Mouse (Mus musculus) hematopoietic stem cell, adult 5-6 weeks (primary cell): ENCODE measurements at regions not wholly inside any gene's neighbourhood (a gene's known extent, or its start where the extent isn't known, plus 50 kb on each side); places are given as distances from the start of the nearest gene placed in this dataset.
"Not testable (repeated sequence)": the region's sequence is repeated elsewhere in the genome, so short reads cannot be mapped to it uniquely, and the experiment has no call there.

Experiments used
- ATAC-seq, 2 experiments: fragments of 125-278 bp in 1 of 2; replicated peaks in 1 of 2; 2 replicates each; pipeline ENCODE4 v1.8.0; 2016 to 2017; ENCODE audit warnings: inconsistent platforms in 2 of 2, mild to moderate bottlenecking in 2 of 2, moderate number of reproducible peaks in 2 of 2, low read depth in 1 of 2, moderate TSS enrichment in 1 of 2; ENCODE audit not compliant: low FRiP score in 2 of 2, poor library complexity in 2 of 2, severe bottlenecking in 2 of 2, insufficient read depth in 1 of 2, low TSS enrichment in 1 of 2

DNA sequence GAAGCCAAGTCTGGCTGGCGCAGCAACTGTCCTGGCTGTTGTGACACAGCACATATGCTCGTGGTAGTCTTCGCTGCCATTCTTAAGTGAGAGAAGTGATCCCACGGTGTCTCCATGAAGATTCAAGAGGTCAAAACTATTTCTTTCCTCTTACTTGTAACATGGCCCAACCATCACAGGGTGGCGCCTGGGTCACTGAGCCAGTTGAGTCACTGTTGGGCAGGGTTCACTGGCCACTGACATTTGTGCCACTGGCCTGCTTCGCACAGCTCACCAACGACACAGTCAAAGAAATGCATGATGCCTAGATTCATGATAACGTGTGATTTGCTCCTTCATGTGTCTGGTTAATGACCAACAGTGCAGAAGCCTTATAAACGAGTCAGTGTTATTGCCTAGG, 179.9 kb downstream of the Cdca7 start:
- ATAC-seq, result no peak

GRCm38 (mm10) chr2:72657101-72657920, 181.4 kb downstream of the Cdca7 start:
- ATAC-seq, result no peak

GRCm38 (mm10) chr2:72662396-72662795, 186.4 kb downstream of the Cdca7 start:
- ATAC-seq, result no peak

GRCm38 (mm10) chr2:72662979-72663780, 187.2 kb downstream of the Cdca7 start:
- ATAC-seq, result no peak

- ATAC-seq, result not testable (repeated sequence)
These were observed 191.4 kb downstream of the Cdca7 start for GRCm38 (mm10) chr2:72667396-72667795.

DNA sequence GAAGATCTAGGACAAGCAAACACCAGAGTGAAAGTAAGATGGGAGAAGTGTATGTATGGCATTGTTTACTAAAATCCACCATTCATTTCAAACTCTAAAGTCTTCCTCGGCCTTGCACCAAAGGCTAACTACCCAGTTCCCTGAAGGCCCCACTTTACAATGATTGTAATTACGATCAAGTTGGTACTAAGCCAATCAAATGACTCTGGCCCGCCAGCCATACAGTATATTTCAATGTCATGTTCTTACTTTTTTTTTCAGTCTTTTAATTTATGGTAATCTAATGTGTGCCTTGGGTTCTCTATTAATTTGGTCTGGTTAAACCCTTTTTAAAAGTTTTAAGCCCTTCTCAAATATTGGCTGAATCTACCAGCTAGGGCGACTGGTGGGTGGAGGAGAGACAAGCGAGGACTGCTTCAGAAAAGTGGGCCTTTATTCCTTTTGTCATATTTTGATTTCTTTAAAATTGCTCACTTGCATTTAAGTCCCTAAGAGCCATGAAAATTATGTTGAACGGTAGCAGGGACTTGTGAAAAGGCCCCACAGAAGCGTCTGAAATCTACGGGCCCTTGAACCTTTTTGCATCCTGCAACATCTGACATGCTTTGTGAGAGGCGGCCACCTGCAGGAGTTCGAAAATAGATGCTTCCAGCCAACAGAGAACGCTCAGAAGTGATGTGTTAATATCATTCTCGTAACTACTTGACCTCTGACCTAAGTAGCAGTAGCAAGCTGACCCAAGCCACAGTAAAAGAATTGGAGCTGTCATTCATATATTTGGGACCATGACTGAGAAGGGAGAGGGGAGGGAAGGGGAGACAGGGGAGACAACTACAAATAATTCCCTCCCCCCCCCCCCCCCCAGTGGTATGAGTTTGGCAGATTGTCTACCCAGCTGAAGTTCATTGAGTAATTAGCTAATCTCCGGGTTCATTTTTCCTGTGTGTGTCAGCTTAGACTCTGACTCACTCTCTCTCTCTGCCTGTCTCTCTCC, 197.2 kb downstream of the Cdca7 start:
- ATAC-seq, result no peak

GRCm38 (mm10) chr2:72674229-72674628, 198.3 kb downstream of the Cdca7 start:
- ATAC-seq, result no peak

DNA sequence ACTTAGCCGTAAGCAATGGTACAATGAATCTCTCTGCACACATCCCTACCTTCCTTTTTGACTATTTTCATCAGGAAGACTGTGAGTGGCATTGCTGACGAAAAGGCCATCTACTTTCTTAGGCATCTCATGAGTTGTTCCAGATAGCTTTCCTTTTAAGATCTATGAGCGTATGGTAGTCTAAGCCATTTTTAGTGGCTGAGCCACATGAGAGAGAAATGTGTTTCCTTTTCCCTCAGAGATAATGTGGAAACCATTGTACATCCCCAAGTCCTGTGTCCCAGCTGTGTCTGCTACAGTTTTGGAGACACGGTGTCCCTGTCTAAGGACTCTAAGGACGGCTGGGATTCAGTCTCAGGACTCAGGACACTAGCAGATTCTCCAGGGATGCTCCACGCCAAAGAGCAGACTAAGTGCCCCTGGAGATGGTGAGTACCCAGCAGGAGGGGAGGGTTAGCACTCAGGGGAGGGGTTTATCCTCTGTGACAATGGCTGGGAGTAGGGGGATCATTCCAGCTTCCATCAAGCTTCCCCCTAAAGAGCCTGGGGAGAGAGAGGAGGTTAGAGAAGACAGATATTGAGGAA, 199.0 kb downstream of the Cdca7 start:
- no peak for ATAC-seq

DNA sequence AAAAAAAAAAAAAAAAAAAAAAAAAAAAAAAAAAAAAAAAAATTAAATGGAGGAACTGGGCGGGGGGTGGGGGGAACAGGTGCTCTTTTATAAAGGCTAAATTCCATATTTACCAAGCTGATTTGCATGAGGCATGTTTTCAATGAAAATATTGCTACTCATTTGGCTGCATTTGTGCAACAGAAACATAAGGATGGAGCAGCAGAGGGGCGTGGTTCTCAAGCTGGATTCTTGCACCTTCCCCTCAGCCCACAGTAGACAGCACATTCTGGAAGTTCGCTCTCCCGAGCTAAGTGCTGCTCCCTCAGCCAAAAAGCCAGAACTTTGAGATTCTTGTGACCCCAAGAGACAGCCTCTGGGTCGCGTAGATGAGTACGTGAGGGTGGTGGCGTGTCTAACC, 201.8 kb downstream of the Cdca7 start:
- ATAC-seq, result no peak

GRCm38 (mm10) chr2:72688031-72688430, 212.1 kb downstream of the Cdca7 start:
- no peak for ATAC-seq

DNA sequence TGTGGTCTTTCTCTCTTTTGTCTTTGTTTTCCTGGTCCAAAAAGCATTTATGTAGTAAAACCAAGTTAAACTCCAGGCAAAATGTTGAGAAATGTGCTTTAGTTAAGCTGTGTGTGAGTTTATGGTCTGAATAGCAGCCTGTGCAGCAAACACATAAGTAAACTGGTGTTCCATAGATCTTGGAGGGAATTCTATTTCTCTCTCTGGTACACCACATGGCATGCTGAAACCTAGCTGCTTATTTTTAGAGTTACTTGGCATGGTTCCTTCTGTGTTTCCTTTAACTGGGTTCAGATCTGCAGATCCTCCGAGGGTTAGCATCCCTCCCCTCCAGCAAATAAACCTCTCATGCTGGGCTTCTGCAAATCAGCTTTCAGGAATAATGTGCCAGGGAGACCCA, 225.1 kb downstream of the Cdca7 start:
- no peak for ATAC-seq

DNA sequence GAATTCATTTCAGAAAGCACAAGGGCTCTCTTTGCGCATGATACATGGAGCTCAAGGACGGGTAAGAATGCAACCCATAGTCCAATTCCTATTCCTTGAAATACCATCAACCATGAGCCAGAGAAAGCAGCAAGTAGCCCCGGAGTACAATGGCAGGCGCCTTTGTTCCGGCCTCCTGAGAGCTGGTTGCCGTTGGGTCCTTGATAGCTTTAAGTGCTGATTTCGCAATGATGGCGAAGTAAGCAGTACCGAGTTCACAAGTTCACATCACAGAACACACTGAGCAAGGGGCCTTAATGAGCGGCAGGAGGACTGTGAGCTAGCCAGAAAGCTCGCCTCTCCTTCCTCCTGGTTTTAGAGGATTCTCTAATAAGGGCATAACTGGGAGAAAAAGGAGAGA, 227.3 kb downstream of the Cdca7 start:
- ATAC-seq, result no peak

DNA sequence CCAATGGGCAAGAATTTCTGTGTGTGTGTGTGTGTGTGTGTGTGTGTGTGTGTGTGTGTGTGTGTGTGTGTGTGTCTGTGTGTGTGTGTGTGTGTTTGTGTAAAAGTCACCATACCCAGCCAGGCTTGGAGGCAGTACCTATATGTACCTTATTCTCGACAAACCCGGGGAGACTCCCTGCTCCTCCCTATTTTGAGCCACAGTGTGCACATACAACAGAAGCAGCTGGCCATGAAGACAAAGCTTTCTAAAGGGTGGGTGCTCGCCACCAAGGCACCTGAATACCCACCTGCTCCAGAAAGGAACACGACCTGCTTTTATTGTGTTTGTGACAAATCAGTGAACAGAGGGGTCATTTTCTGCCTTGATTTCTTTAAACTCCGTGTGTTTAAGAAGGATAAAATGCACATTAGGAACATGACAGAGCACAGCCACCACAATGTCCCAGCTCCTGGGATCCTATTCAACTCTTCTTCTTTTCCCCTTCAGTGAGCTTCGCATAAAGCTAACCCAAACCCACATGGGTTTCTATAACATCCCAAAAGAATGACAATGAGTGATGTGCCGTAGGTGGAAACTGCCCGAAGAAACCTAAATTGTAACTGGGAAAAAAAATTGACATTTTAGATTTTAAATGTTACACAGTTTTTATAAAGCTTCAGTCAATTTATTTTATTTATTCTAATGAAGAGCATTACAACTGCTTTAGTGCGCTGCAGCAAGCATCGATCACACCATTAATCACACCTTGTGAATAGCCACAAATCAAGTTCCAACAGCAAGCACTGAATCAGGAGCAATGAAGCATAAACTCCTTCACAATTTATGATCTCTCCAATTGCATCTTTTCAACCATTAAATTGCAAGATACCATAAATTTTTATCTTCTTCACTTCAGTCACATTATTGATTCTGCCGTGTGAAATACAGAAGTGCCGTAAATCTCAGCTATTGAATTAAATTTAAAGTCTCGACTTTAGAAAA, 232.0 kb downstream of the Cdca7 start:
- no peak for ATAC-seq

DNA sequence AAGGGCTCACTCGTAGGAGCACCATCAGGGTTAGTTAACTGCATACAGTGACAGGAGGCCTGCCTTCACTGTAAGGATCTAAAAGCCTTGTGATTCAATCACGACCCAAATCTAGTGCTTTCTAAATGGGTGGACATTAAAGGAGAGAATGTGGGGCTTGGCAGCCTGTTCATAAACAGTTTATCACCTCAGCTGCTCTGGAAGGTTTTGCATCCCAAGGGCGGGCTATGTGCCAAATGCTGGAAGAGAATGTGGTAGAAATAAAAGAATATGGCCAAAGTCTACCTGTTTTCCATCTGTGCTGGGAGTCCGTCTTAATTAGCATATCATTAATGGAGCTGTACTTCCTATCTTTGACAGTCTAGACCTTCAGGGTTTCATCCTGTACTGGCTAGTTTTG, 241.0 kb downstream of the Cdca7 start:
- ATAC-seq, result no peak

DNA sequence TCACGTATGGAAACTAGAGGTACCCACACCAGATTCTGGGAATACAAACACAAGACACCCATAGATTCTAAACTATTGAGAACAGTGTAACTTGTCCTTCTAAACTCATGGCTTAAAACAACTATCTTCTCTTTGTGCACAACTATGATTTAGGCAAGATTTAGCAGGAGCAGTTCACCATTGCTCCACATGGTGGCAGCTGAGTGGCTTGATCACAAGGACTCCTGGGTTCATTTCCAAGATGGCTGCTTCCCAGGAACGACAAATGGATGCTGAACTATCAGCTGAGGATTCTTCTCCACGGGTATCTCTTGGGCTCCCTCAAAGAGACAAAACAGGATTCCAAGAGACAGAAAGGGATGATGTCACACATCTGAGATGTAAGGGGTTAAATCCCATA, 251.5 kb downstream of the Sp3 start:
- ATAC-seq, result peak; percentile 53 to 62; a peak in 3 of 4 replicates

DNA sequence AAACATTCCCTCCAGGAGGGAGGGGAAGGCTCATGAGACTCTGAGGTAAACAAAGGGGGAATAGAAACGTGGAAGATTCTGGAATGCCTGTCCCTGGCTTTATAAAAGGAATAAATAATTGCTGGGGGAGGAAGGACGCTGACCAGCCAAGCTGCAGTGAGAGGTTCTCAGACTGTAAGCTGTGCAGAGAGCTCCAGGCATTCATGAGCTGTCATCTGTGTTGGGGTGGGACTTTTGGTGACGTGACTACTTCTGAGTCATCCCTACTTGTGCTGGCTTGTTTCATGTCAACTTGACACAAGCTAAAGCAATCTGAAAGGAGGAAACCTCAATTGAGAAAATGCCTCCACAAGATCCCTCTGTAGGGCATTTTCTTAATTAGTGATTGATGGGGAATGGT, 246.9 kb downstream of the Sp3 start:
- ATAC-seq, result no peak
